Mouse (Mus musculus) CD8-positive naive resting alpha-beta T cell, adult 2 months (primary cell): ENCODE results near the gene Minos1.

Source experiments
- DNase-seq, 2 experiments: peaks; one replicate each; pipeline ENCODE4 v3.0.0; 2022; ENCODE audit warnings: low read depth in 2 of 2, low spot score in 2 of 2

The Minos1 gene

DNA sequence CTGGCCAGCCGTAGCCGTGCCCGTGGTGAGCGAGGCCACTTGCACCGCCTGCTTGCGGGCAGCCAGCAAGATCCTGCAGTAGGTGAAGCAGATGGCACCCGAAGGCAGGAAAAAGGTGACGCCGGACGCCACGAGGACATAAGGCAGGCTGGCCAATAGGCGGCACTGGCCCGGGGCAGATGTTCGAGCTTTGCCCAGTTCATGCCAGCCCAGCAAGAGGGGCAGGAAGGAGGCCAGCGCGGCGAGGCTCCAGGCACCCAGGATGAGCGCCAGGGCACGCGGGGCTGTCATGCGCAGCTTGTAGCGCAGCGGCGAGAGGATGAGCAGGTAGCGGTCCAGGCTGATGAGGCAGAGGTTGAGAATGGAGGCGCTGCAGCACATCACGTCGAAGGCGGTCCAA lies 56.9 kb downstream of the Minos1 start:
- no peak for DNase-seq

DNA sequence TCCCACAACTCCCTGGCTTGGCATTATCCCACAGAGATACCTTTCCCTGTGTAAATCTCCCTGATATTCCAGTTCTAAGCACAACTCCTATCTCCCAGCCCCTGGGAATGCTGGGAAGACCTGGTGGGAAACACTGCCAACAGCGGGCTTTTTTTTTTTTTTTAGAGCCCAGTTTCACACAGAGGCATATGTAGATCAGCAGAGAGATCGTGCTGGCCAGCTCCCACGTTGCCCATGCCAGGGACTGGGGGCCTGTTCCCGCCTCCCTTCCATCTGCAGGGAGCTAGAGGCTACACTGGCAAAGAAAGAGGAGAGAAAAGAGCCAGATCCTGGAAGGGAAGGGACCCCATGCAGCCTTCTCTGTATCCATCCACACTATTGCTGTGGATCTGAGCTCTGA lies 62.6 kb downstream of the Minos1 start:
- no peak for DNase-seq

DNA sequence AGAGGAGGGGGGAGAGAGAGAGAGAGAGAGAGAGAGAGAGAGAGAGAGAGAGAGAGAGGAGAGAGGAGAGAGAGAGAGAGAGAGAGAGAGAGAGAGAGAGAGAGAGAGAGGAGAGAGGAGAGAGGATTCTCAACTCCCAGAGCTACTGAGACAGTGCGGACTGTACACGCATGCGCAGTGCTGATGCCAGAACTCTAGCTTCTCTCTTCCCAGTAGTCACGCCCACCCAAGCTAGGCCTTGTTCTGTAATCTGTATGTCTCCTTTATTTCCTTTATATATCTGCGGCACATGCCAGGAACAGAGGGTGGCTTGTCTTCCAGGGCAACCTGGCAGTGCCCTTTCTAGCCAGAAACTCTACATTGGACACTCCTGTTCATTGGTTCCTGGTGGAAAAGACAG lies 66.1 kb downstream of the Minos1 start:
- DNase-seq, result no peak

DNA sequence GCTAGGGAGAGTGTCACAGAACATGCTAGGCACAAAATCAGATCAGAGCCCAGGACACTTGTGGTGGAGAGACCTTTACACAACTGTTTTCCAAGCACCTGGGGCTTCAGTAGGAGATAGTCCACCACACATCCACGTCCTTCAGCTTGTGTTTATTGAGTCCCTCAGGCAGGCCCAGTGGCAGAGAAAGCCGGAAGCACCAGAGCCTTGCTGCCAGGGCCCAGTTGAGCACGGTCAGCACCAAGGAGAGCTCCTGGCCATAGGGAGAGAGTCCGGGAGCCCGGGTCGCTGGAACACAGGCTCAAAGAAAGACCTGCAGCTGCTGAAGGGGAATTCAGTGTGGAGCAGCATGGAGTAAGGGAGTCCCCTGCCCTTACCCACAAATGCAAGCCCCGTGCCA lies 71.3 kb downstream of the Minos1 start:
- no peak for DNase-seq

DNA sequence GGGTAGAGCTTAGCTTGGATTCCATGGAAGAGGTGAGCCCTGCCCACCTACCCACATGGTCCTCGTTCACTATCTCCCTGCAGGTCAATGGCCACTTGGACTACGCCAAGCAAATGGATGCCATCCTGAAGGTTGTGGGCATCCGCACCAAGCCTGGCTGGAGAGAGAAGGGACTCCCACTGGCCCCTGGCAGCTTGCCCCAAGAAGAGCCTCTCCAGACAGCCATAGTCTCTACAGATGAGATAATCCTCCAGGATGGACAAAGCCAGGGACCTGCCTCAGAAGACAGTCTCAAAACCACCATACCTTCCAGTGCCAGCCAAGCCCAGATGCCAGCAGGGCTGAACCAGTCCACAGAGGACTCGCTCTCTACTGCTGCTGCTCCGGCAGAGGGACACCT lies 72.9 kb downstream of the Minos1 start:
- no peak for DNase-seq

GRCm38 (mm10) chr4:139057291-139057690 lies 73.6 kb downstream of the Minos1 start:
- no peak for DNase-seq

DNA sequence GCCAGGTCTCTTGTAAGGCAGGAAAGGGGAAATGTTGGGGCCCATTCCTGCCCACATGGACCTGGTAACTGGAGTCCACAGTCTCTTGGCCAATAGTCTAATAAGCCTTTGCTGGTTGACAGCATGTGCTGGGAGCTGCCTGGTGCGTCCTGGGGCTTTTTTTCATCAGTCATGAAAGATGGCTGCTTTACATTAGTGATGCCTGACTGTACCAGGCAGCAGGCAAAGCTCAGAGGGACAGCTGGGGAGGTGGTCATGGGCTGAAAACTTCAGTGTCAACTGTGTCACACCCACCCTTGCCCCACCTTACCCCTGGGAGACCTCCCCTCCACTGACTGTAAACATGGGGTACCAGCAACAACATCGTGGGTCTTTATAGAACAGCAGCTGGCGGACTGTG lies 75.2 kb downstream of the Minos1 start:
- no peak for DNase-seq

DNA sequence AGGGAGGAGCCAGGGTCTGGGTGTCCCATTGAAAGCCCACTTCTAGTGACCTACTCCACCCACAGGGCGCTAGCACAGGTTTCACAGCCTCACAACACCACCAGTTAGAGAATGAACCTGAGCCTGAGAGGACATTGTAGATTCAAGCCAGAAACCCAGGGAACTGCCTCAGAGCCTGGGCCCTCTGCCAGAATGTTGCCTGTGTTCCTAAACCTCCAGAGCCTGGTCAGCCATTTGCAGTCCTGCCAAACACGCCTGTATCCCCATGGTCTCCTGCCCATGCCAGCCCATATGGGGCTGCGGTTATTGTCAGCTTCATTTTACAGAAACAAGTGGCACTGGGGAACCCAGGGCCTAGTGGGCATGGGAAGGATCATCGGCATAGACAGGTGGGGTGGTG lies 75.6 kb downstream of the Minos1 start:
- no peak for DNase-seq

GRCm38 (mm10) chr4:139054300-139054923 lies 76.5 kb downstream of the Minos1 start:
- DNase-seq, result no peak

DNA sequence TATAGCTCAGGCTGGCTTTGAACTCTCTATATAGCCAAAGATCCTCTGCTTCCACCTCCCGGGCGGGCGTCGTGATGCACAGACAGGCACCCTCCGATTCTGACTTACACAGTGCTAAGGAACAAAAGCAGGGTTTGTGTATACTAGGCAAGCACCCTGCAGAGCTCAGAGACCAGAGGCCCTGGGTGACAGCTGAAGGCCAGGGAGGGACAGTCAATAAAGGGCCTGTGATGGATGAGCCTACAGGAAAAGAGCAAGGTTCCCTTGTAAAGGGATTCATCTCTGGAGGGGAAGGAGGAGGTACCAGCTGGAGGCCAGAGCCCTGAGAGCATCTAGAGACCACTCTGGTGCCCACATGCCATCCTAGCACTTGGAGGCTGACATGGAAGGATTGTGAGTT lies 77.5 kb downstream of the Minos1 start:
- no peak for DNase-seq

- DNase-seq, result no peak
These were observed 78.1 kb downstream of the Minos1 start for GRCm38 (mm10) chr4:139052796-139053195.
